Mouse (Mus musculus) intestine, embryonic 15.5 days (tissue): Measurements from ENCODE around the gene Fbxw28. TPM values are rescaled to one million over a fixed set of nuclear protein-coding genes. Genes with fewer than 3 reads are reported as not detected.
"Not testable (repeated sequence)": the region's sequence is repeated elsewhere in the genome, so short reads cannot be mapped to it uniquely, and the experiment has no call there.

Source experiments
- ATAC-seq: fragments of 200-750 bp; cut with Nextera tagmentation; 2 replicates; pipeline ENCODE4 v1.8.0; 2017; ENCODE audit warnings: moderate TSS enrichment, moderate library complexity
- H3K27ac ChIP-seq: fragments of 300-500 bp; sonication (generic); 2 replicates; pipeline ENCODE4 v1.5.1; 2015; ENCODE audit warnings: mild to moderate bottlenecking, inconsistent platforms
- H3K27me3 ChIP-seq: fragments of 300-500 bp; sonication (generic); replicated peaks from 2 replicates; pipeline ENCODE4 v1.6.1; 2015; ENCODE audit warnings: inconsistent platforms
- H3K36me3 ChIP-seq: fragments of 300-500 bp; sonication (generic); 2 replicates; pipeline ENCODE4 v1.6.1; 2015; ENCODE audit warnings: inconsistent platforms
- H3K4me1 ChIP-seq: fragments of 300-500 bp; sonication (generic); replicated peaks from 2 replicates; pipeline ENCODE4 v1.6.1; 2015; ENCODE audit warnings: inconsistent platforms
- H3K4me2 ChIP-seq: fragments of 300-500 bp; sonication (generic); replicated peaks from 2 replicates; pipeline ENCODE4 v1.6.1; 2015; ENCODE audit warnings: mild to moderate bottlenecking, inconsistent platforms
- H3K4me3 ChIP-seq: fragments of 300-500 bp; sonication (generic); replicated peaks from 2 replicates; pipeline ENCODE4 v1.5.1; 2015; ENCODE audit warnings: inconsistent platforms
- H3K9ac ChIP-seq: fragments of 300-500 bp; sonication (generic); 2 replicates; pipeline ENCODE4 v1.6.1; 2015; ENCODE audit warnings: inconsistent platforms
- H3K9me3 ChIP-seq: fragments of 300-500 bp; sonication (generic); 2 replicates; pipeline ENCODE4 v1.6.1; 2016; ENCODE audit warnings: inconsistent platforms
- WGBS: fragments of 180-500 bp; shearing (Covaris S2); methylation state at CpG from one replicate; pipeline ENCODE4 v1.1.7; 2015; 5-methylcytosine and 5-hydroxymethylcytosine counted together
- polyA plus RNA-seq: library from polyadenylated mRNA; unstranded; fragments of >200 nt; fragmentation: Nextera tagmentation; extraction: Ambion mirVana; gene quantifications from 2 replicates; pipeline ENCODE4 v1.2.1, GENCODE M21; 2015

Fbxw28 gene
- not detected in 2 replicates for polyA plus RNA-seq

GRCm38 (mm10) chr9:109339559-109339958 lies at the start of gene Fbxw28:
Gene Fbxw28, minus strand, starts transcription at chr9:109339659.
- not testable (repeated sequence) for H3K4me1 ChIP-seq, ATAC-seq, H3K9me3 ChIP-seq, H3K9ac ChIP-seq, H3K36me3 ChIP-seq, H3K4me2 ChIP-seq, H3K27me3 ChIP-seq, H3K27ac ChIP-seq, H3K4me3 ChIP-seq
- WGBS = no CpG with 5 or more reads among the region's 1 CpGs

- H3K36me3 ChIP-seq, H3K27me3 ChIP-seq, H3K4me3 ChIP-seq, H3K9me3 ChIP-seq, H3K9ac ChIP-seq, ATAC-seq, H3K4me1 ChIP-seq, H3K4me2 ChIP-seq, H3K27ac ChIP-seq: not testable (repeated sequence)
- 100% methylated on average over 1 of the region's 1 CpGs for WGBS
These were observed 51.9 kb downstream of the Fbxw28 start, which contains the start of gene Fbxw14 for GRCm38 (mm10) chr9:109287576-109287975. Gene Fbxw14, minus strand, starts transcription at chr9:109287676.

Other genes with a start within 250 kb of the Fbxw28 start
- gene Plxnb1, start 244.3 kb downstream of the Fbxw28 start, polyA plus RNA-seq = 7.1 TPM in 2 replicates
- not detected in 2 replicates for gene Fbxw21, start 177.6 kb downstream of the Fbxw28 start, polyA plus RNA-seq
- gene Fbxw13, start 143.7 kb downstream of the Fbxw28 start, polyA plus RNA-seq = not detected in 2 replicates
- not detected in 2 replicates for gene Fbxw20, start 104.9 kb downstream of the Fbxw28 start, polyA plus RNA-seq
- gene Fbxw14, start 52.0 kb downstream of the Fbxw28 start, polyA plus RNA-seq = not detected in 2 replicates
- gene Fbxw22, start 64.6 kb upstream of the Fbxw28 start, polyA plus RNA-seq = not detected in 2 replicates
- not detected in 2 replicates for gene Fbxw16, start 109.5 kb upstream of the Fbxw28 start, polyA plus RNA-seq
- not detected in 2 replicates for gene Fbxw19, start 156.2 kb upstream of the Fbxw28 start, polyA plus RNA-seq
- gene Fbxw15, start 228.6 kb upstream of the Fbxw28 start, polyA plus RNA-seq = not detected in 2 replicates